In the genomic region with DNA sequence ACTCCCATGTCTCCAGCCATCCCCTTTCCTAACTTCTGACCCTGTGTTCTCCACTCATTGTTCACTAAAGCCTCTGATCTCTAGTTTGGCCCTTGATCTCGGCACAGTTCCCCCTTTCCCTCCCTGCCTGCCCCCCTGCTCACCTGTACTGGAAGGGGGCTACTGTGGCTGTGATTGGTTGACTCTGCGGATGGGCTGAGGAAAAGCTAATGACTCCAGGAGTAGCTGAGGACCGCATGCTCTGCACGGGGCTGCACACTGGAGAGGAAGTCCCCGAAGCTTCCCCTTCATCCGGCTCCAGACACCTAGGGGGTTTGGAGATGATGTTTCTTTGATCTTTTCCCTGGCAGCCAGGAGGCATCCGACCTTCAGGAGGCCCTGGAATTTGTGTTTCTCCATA, we compare ENCODE assay signal across 8 mouse cellular contexts. TPM values are rescaled to one million over a fixed set of nuclear protein-coding genes. Genes with fewer than 3 reads are reported as not detected.
DNase-seq lines count a peak whose midpoint lies in the region; ATAC-seq and TF ChIP-seq lines count a peak whose summit lies in the region.

Nav1 (minus strand) TSS at position 277 of the 400 bp plus-strand sequence.

- no peak for ATAC-seq in embryonic facial prominence, embryonic 12.5 days (ENCODE audit: insufficient number of reproducible peaks, insufficient read depth, low FRiP score, low TSS enrichment)
- no peak for ATAC-seq in midbrain, embryonic 13.5 days

- DNase-seq in left cerebral cortex, adult 2 months (ENCODE audit: extremely low spot score in 1 of 2, low spot score in 2 of 2), result no peak
- no peak for DNase-seq in left cerebral cortex, adult 11 months (ENCODE audit: low spot score)
- DNase-seq in hindbrain, embryonic 10.5 days (ENCODE audit: low spot score), result no peak
- DNase-seq in testis, postnatal 10 days (ENCODE audit: low spot score), result no peak
- no peak for DNase-seq in frontal cortex, postnatal 10 days (ENCODE audit: low spot score in 2 of 2)
- DNase-seq in kidney, adult 11 months, result no peak

- WGBS in embryonic facial prominence, embryonic 12.5 days, result 41% methylated on average over 7 of the region's 7 CpGs
- WGBS in hindbrain, embryonic 10.5 days, result 57% methylated on average over 7 of the region's 7 CpGs
- 40% methylated on average over 7 of the region's 7 CpGs for WGBS in midbrain, embryonic 13.5 days

- no peaks in the 10 kb centered on the region for H3K27me3 ChIP-seq in embryonic facial prominence, embryonic 12.5 days
- no peaks in the 10 kb centered on the region for H3K27me3 ChIP-seq in hindbrain, embryonic 10.5 days (ENCODE audit: insufficient read depth, poor library complexity, severe bottlenecking)
- no peaks in the 10 kb centered on the region for H3K27me3 ChIP-seq in midbrain, embryonic 13.5 days

- intact Hi-C loops in left cerebral cortex, adult 2 months (cut with DNase I), result no loop called here

- no peak within 1 kb of the TSS for H3K27ac ChIP-seq in left cerebral cortex, adult 2 months
- H3K27ac ChIP-seq in embryonic facial prominence, embryonic 12.5 days, result no peak within 1 kb of the TSS
- peak within 1 kb of the TSS; percentile 25; the same call in 1 of the 2 replicates for H3K27ac ChIP-seq in hindbrain, embryonic 10.5 days
- H3K27ac ChIP-seq in midbrain, embryonic 13.5 days, result no peak within 1 kb of the TSS

- H3K36me3 ChIP-seq in embryonic facial prominence, embryonic 12.5 days, result no peaks in the 10 kb centered on the region
- H3K36me3 ChIP-seq in hindbrain, embryonic 10.5 days, result no peaks in the 10 kb centered on the region
- no peaks in the 10 kb centered on the region for H3K36me3 ChIP-seq in midbrain, embryonic 13.5 days

- H3K4me2 ChIP-seq in embryonic facial prominence, embryonic 12.5 days (replicated peaks), result no peak within 1 kb of the TSS
- H3K4me2 ChIP-seq in midbrain, embryonic 13.5 days (replicated peaks), result no peak within 1 kb of the TSS

- H3K9me3 ChIP-seq in embryonic facial prominence, embryonic 12.5 days, result no peaks in the 10 kb centered on the region
- no peaks in the 10 kb centered on the region for H3K9me3 ChIP-seq in hindbrain, embryonic 10.5 days
- H3K9me3 ChIP-seq in midbrain, embryonic 13.5 days, result no peaks in the 10 kb centered on the region

- no peak within 1 kb of the TSS for H3K4me3 ChIP-seq in left cerebral cortex, adult 2 months
- no peak within 1 kb of the TSS for H3K4me3 ChIP-seq in embryonic facial prominence, embryonic 12.5 days
- H3K4me3 ChIP-seq in hindbrain, embryonic 10.5 days, result no peak within 1 kb of the TSS
- no peak within 1 kb of the TSS for H3K4me3 ChIP-seq in midbrain, embryonic 13.5 days (replicated peaks)

- no peak for TF ChIP-seq CTCF in left cerebral cortex, adult 2 months (IDR thresholded peaks at IDR 0.05)

- H3K4me1 ChIP-seq in embryonic facial prominence, embryonic 12.5 days, result peaks cover 14% of the 10 kb centered on the region
- peaks cover 34% of the 10 kb centered on the region for H3K4me1 ChIP-seq in hindbrain, embryonic 10.5 days (replicated peaks)
- peaks cover 26% of the 10 kb centered on the region for H3K4me1 ChIP-seq in midbrain, embryonic 13.5 days (replicated peaks)

- H3K9ac ChIP-seq in embryonic facial prominence, embryonic 12.5 days, result no peak within 1 kb of the TSS
- H3K9ac ChIP-seq in midbrain, embryonic 13.5 days (replicated peaks), result no peak within 1 kb of the TSS

RNA-seq across cellular contexts. Expression of gene Nav1, which starts in this region (rescaled TPM):
- 10 to 100 TPM; 55.4 to 68.4 TPM for total RNA-seq in left cerebral cortex, adult 2 months (2021)
- polyA plus RNA-seq in embryonic facial prominence, embryonic 12.5 days (2016; fragmentation: Nextera tagmentation; extraction: Ambion mirVana), result 18.6 and 19.6 TPM in 2 replicates
- 16.1 and 19.3 TPM in 2 replicates for polyA plus RNA-seq in hindbrain, embryonic 10.5 days (2016; fragmentation: Nextera tagmentation; extraction: Ambion mirVana)
- polyA plus RNA-seq in midbrain, embryonic 13.5 days (2015; fragmentation: Nextera tagmentation; extraction: Ambion mirVana), result 38.0 and 38.1 TPM in 2 replicates
